Mouse (Mus musculus) gonadal fat pad, adult 2 months (tissue): Measurements from ENCODE around the gene Vps51. TPM values are rescaled to one million over a fixed set of nuclear protein-coding genes. Genes with fewer than 3 reads are reported as not detected.

ENCODE experiments used
- polyA plus RNA-seq: library from polyadenylated mRNA; depleted of rRNA; stranded (reverse); fragments of >200 nt; gene quantifications from 2 replicates; pipeline ENCODE4 v1.2.3, GENCODE M21; 2012; rRNA removed

The Vps51 gene
- polyA plus RNA-seq, 1 experiment: 64.6 TPM

Other genes starting within 250 kb of the Vps51 start
- gene Frmd8, start 202.0 kb downstream of the Vps51 start, polyA plus RNA-seq: 15.1 and 15.9 TPM in 2 replicates
- 17.3 and 25.7 TPM in 2 replicates for gene Slc25a45, start 199.4 kb downstream of the Vps51 start, polyA plus RNA-seq
- gene Tigd3, start 183.1 kb downstream of the Vps51 start, polyA plus RNA-seq: 0.70 and 0.75 TPM in 2 replicates
- 71.5 and 79.4 TPM in 2 replicates for gene Dpf2, start 164.2 kb downstream of the Vps51 start, polyA plus RNA-seq
- gene Cdc42ep2, start 152.4 kb downstream of the Vps51 start, polyA plus RNA-seq: 12.9 and 17.6 TPM in 2 replicates
- gene Pola2, start 113.0 kb downstream of the Vps51 start, polyA plus RNA-seq: 29.1 and 43.2 TPM in 2 replicates
- gene Slc22a20, start 91.1 kb downstream of the Vps51 start, polyA plus RNA-seq: not detected in 2 replicates
- 70.6 and 85.2 TPM in 2 replicates for gene Capn1, start 61.3 kb downstream of the Vps51 start, polyA plus RNA-seq
- 55.6 and 104 TPM in 2 replicates for gene Syvn1, start 30.7 kb downstream of the Vps51 start, polyA plus RNA-seq
- gene Mrpl49, start 19.4 kb downstream of the Vps51 start, polyA plus RNA-seq: 28.3 and 29.0 TPM in 2 replicates
- 1,249 and 1,627 TPM in 2 replicates for gene Fau, start 19.4 kb downstream of the Vps51 start, polyA plus RNA-seq
- 60.6 and 60.9 TPM in 2 replicates for gene Znhit2, start 16.0 kb downstream of the Vps51 start, polyA plus RNA-seq
- gene Tm7sf2, start 8.9 kb downstream of the Vps51 start, polyA plus RNA-seq: 98.2 and 115 TPM in 2 replicates
- gene Tmem262, start 2.8 kb upstream of the Vps51 start, polyA plus RNA-seq: 1.2 TPM in 1 of 2 replicates, not detected in the other
- gene Gm28374, start 5.0 kb upstream of the Vps51 start, polyA plus RNA-seq: 0.20 and 0.23 TPM in 2 replicates
- gene Zfpl1, start 7.7 kb upstream of the Vps51 start, polyA plus RNA-seq: 106 and 118 TPM in 2 replicates
- gene Cdca5, start 7.8 kb upstream of the Vps51 start, polyA plus RNA-seq: 1.0 TPM in 2 replicates
- gene AC131692.1, start 17.2 kb upstream of the Vps51 start, polyA plus RNA-seq: 0.37 TPM in 1 of 2 replicates, not detected in the other
- gene Naaladl1, start 28.6 kb upstream of the Vps51 start, polyA plus RNA-seq: 0.06 and 0.12 TPM in 2 replicates
- gene Sac3d1, start 41.4 kb upstream of the Vps51 start, polyA plus RNA-seq: 25.5 and 26.0 TPM in 2 replicates
- gene Snx15, start 51.1 kb upstream of the Vps51 start, polyA plus RNA-seq: 27.6 and 31.0 TPM in 2 replicates
- gene Batf2, start 63.8 kb upstream of the Vps51 start, polyA plus RNA-seq: 2.8 and 2.9 TPM in 2 replicates
- gene Arl2, start 64.3 kb upstream of the Vps51 start, polyA plus RNA-seq: 141 and 162 TPM in 2 replicates
- 0.16 and 0.22 TPM in 2 replicates for gene Majin, start 107.2 kb upstream of the Vps51 start, polyA plus RNA-seq
- 1.7 and 2.8 TPM in 2 replicates for gene Gpha2, start 149.1 kb upstream of the Vps51 start, polyA plus RNA-seq
- 54.3 and 61.5 TPM in 2 replicates for gene Ppp2r5b, start 158.6 kb upstream of the Vps51 start, polyA plus RNA-seq
- gene Atg2a, start 164.4 kb upstream of the Vps51 start, polyA plus RNA-seq: 23.4 and 25.0 TPM in 2 replicates
- gene Ehd1, start 199.5 kb upstream of the Vps51 start, polyA plus RNA-seq: 156 and 198 TPM in 2 replicates
- 16.2 and 16.6 TPM in 2 replicates for gene Cdc42bpg, start 229.2 kb upstream of the Vps51 start, polyA plus RNA-seq